ENCODE assay signal across 19 mouse cellular contexts in genomic region chr16:6900006-6900405, GRCm38 (mm10).
DNase-seq lines count a peak whose midpoint lies in the region; ATAC-seq and TF ChIP-seq lines count a peak whose summit lies in the region.
"Had no signal": no experiment of that assay in that cellular context is flagged by ENCODE, and none has a peak within 500 bp of the region (broad histone marks: within the 10 kb centered on the region; RNA-seq: fewer than 3 reads in every experiment).

No protein-coding gene starts in this region.

- CTCF ChIA-PET in Patski (lab: Charles Lee): no interaction called here

- TF ChIP-seq CTCF in Patski (IDR thresholded peaks at IDR 0.05): no peak

- in situ Hi-C loops in Patski (cut with MboI; ENCODE audit: low pct_unique_long_range_greater_than_20kb): loop anchor here (5.0 kb wide), 1 partner anchor 62 kb away; no protein-coding TSS in a partner anchor

- POLR2A ChIA-PET in Patski (lab: Charles Lee): interaction anchor here (0.6 kb wide), 1 partner anchor 96 kb away, joined by 3 read pairs; no protein-coding TSS in a partner anchor

- H3K27me3 ChIP-seq in Patski: no peaks in the 10 kb centered on the region
- H3K27me3 ChIP-seq: forebrain, embryonic 13.5 days; heart, embryonic 13.5 days had no signal

- DNase-seq in heart, adult 8-10 months (ENCODE audit: low spot score): peak; percentile 17
- no peak for DNase-seq in heart, adult 18-20 months
- DNase-seq in kidney, adult 9 months: peak; percentile 33
- no peak for DNase-seq in kidney, postnatal 25 days
- DNase-seq in kidney, postnatal 14 days: peak; percentile 4
- no peak for DNase-seq in kidney, adult 8-10 months
- DNase-seq in Patski (ENCODE audit: low read depth, low spot score): no peak
- DNase-seq: adrenal gland, postnatal 10 days; adrenal gland, postnatal 36 days; cerebellum, adult 18-20 months; cerebellum, postnatal 14 days; gastrocnemius, adult 2 months; gastrocnemius, postnatal 14 days; heart, adult 11 months; heart, postnatal 14 days; heart, postnatal 4 days had no signal

- ATAC-seq in Patski: peak; percentile 32
- ATAC-seq: forebrain, embryonic 13.5 days; forebrain, embryonic 16.5 days had no signal

Comparison
In these comparisons a context has a peak if more than half of its experiments do, and no peak if none do; other contexts are left out.
1. DNase-seq: peak in heart, adult 8-10 months (single experiment), kidney, adult 9 months (single experiment) and kidney, postnatal 14 days (single experiment); none in heart, adult 18-20 months (0 of 2), kidney, postnatal 25 days (0 of 2), kidney, adult 8-10 months (0 of 2) and Patski (single experiment).